Mouse (Mus musculus) embryonic fibroblast, embryonic 13.5 days (primary cell): ENCODE data around the gene B4galnt4. TPM values are rescaled to one million over a fixed set of nuclear protein-coding genes. Genes with fewer than 3 reads are reported as not detected.
"Not testable (repeated sequence)": the region's sequence is repeated elsewhere in the genome, so short reads cannot be mapped to it uniquely, and the experiment has no call there.

Source experiments
- H3K27ac ChIP-seq: 2 replicates; pipeline ENCODE4 v1.5.1; 2012; ENCODE audit warnings: low read length, control low read depth, inconsistent platforms; ENCODE audit not compliant: insufficient read depth
- H3K4me1 ChIP-seq: 2 replicates; pipeline ENCODE4 v1.6.1; 2011; ENCODE audit warnings: low read length; ENCODE audit not compliant: control insufficient read depth, insufficient read depth
- H3K4me3 ChIP-seq: 2 replicates; pipeline ENCODE4 v1.5.1; 2011; ENCODE audit warnings: mild to moderate bottlenecking, control low read depth, low read length; ENCODE audit not compliant: insufficient read depth
- CTCF ChIP-seq: IDR thresholded peaks from 2 replicates; pipeline ENCODE4 v1.5.1; 2011; ENCODE audit warnings: mild to moderate bottlenecking, control low read depth, low read length, moderate library complexity, borderline replicate concordance; ENCODE audit not compliant: insufficient read depth
- POLR2A ChIP-seq: IDR thresholded peaks from 2 replicates; pipeline ENCODE4 v1.6.1; 2011; ENCODE audit warnings: low read depth, mild to moderate bottlenecking, control low read depth, low read length, moderate library complexity
- polyA plus RNA-seq: library from polyadenylated mRNA; stranded (reverse); fragments of >200 nt; gene quantifications from 2 replicates; pipeline ENCODE4 v1.2.4, GENCODE M21; 2011; ENCODE audit warnings: low read depth; ENCODE audit not compliant: missing spikeins, insufficient read length

B4galnt4 gene
- polyA plus RNA-seq, result 0.53 and 1.6 TPM in 2 replicates

DNA sequence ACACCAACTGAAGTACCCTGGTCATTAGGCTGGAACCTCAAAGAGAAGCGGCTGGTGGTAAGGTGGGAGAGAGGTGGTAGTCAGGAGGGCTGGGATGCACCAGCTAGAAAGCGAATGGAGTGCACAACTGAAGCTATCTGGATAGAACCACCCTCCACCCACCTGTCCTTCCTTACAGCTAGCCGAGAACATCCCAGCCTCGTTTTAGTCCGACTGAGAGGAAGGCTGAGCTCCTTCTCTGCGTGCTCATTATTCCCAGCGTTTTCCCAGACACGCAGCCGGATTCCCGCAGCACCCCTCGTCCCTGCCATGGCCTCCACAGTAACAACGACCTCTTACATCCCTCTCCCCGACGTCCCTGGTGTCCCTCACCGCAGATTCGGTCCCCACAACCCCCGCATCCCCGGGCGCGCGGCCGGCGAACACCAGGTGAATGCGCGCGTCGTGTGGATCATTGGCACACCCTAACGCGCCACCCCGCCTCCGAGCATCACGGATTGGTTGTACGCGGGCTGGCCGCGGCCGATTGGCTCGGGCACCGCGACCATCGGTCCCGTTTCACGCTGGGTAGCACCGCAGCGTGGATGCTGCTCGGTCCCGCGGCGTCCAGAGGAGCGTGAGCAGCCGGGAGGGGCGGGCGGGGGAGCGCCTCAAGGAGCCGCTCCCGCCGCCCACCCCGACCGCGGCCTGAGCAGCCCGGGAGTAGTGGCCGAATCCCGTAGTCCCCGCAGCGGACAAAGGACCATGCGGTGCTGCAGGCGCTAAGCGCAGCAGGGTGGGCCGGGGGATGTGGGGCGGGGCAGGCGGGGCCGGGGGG, at the start of gene B4galnt4:
B4galnt4 (plus strand) TSS at position 679 of the 817 bp plus-strand sequence.
- no peak for TF ChIP-seq POLR2A
- TF ChIP-seq CTCF, result no peak
- Histone ChIP-seq H3K4me1 (no peaks in the 10 kb centered on the region), H3K27ac (no peak within 1 kb of the TSS), H3K4me3 (peak within 1 kb of the TSS; percentile 53)

GRCm38 (mm10) chr7:141011238-141011770, 49.6 kb upstream of the B4galnt4 start:
- peak overlapping the region; percentile 95 for H3K27ac ChIP-seq
- 0 out of 2 replicates have a peak, but pooled peaks cover 2% of the 10 kb centered on the region for H3K4me1 ChIP-seq

GRCm38 (mm10) chr7:141016707-141017697, 43.9 kb upstream of the B4galnt4 start:
- TF ChIP-seq CTCF (no peak), POLR2A (no peak)
- Histone ChIP-seq H3K27ac (no peak overlapping the region), H3K4me3 (no peak overlapping the region), H3K4me1 (peaks cover 3% of the 10 kb centered on the region; the same call in 1 of the 2 replicates)

More at GRCm38 (mm10) chr7:141011238-141011770, 49.6 kb upstream of the B4galnt4 start:
- H3K4me3 ChIP-seq, result no peak overlapping the region
- TF ChIP-seq CTCF, result no peak
- TF ChIP-seq POLR2A, result no peak

DNA sequence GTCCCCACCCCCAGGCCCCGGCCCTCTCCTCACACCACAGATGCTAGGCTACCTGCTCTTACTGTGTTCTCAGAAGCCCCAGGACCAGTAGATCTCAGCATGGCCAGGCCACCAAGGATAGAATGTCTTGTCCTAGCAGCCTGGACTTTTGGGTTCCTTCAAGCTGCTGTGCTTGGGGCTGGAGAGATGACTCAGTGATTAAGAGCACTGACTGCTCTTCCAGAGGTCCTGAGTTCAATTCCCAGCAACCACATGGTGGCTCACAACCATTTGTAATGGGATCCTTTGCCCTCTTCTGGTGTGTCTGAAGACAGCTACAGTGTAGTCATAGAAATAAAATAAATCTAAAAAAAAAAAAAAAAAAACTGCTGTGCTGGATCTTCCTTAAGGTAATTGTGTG, 43.1 kb upstream of the B4galnt4 start, which contains the start of gene Ifitm6:
Ifitm6 (minus strand) TSS at position 101 of the 400 bp plus-strand sequence.
- H3K27ac ChIP-seq, H3K4me3 ChIP-seq, H3K4me1 ChIP-seq: not testable (repeated sequence)

GRCm38 (mm10) chr7:141019028-141019427, 41.9 kb upstream of the B4galnt4 start:
- Histone ChIP-seq H3K4me1 (peaks cover 3% of the 10 kb centered on the region; the same call in 1 of the 2 replicates), H3K4me3 (no peak overlapping the region), H3K27ac (no peak overlapping the region)
- TF ChIP-seq POLR2A (no peak), CTCF (no peak)

GRCm38 (mm10) chr7:141021489-141022449, 39.1 kb upstream of the B4galnt4 start:
- Histone ChIP-seq H3K27ac (no peak overlapping the region), H3K4me3 (no peak overlapping the region), H3K4me1 (no peaks in the 10 kb centered on the region)
- no peak for TF ChIP-seq CTCF
- TF ChIP-seq POLR2A, result no peak

DNA sequence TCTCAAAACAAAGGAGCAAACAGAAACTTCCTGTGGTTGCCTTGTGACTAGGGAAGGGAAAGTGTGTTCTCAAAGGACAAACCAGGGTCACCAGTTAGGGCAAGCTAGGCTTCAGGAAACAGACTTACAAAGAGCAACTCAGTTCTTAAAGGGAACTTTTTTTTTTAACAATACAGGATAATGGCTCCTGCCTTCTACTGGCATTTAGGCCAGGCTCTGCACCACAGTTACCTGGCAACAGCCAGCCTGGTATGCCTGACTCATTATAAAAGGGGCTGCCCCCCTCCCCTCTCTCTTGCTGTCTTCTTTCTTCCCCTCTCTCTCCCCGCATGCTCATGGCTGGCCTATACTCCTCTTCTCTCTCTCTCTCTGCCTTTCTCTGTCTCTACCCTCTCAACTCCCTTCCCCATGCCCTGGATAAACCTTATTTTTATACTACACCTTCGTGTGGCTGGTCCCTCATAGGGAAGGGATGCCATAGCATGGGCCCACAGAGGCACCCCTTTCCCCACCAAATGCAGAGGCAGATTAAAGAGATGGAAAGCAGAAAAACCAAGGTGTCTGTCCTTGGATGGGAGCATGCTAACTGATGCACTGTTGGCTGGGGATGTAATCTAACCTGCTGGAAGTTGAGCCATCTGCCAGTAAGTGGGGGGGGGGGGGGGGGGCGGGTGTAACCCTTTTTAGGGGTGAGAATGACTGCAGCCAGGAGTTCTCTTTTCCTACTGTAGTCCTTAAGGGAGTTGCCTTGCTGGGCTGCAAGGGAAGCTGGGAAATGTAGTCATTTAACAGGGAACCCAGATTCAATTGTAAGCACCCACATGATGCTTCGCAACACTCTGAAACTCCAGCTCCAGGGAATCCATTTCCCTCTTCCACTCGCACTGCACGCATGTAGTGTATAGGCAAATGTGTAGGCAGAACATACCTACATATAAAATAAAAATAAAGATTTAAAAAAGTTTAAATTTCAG, 35.8 kb upstream of the B4galnt4 start:
- TF ChIP-seq POLR2A, result no peak
- TF ChIP-seq CTCF, result no peak
- Histone ChIP-seq H3K4me1 (no peaks in the 10 kb centered on the region), H3K4me3 (no peak overlapping the region), H3K27ac (no peak overlapping the region)
